Mouse (Mus musculus) liver, postnatal 0 days (tissue): ENCODE data around the gene Dst.

Source experiments
- CTCF ChIP-seq: sonication (generic); IDR thresholded peaks from 2 replicates; pipeline ENCODE4 v1.5.1; 2016; ENCODE audit warnings: antibody characterized with exemption, low read depth
- EP300 ChIP-seq: IDR thresholded peaks from 2 replicates; pipeline ENCODE4 v1.6.1; 2016; ENCODE audit warnings: antibody characterized with exemption, low read depth, mild to moderate bottlenecking

DNA sequence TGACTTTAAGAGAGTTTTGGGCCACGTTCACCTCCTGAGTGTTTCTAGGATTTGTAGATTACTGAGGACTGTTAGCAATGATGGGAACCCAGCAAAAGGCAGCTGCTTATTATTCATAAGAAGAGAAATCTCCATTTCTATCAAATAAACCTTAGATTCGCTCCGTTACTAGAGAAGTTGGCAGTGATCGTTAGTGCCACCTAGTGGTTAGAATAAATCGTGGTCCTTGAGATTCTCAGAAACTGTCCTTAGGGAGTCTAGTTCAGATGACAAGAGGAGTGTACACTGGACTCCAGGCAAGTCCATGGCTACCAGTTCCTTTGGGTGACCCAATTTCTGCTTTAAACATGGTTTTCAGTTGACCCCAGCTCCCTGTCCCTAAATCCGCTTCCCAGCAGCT lies 58.3 kb downstream of the Dst start:
- TF ChIP-seq CTCF (peak; percentile 74), EP300 (no peak)
